Mouse (Mus musculus) CH12.LX (cell line): ENCODE measurements around the gene Krtdap. TPM values are rescaled to one million over a fixed set of nuclear protein-coding genes. Genes with fewer than 3 reads are reported as not detected.
A peak's percentile ranks its signal among the peaks of the same experiment; 100 is the strongest.
"Not testable (repeated sequence)": the region's sequence is repeated elsewhere in the genome, so short reads cannot be mapped to it uniquely, and the experiment has no call there.

Experiments
- DNase-seq: peaks from one replicate; pipeline ENCODE4 v3.0.0-alpha.2; 2013; ENCODE audit errors: extremely low read depth
- H3K27ac ChIP-seq: 2 replicates; pipeline ENCODE4 v1.5.1; 2012; ENCODE audit warnings: low read depth, mild to moderate bottlenecking, control low read depth, moderate library complexity; ENCODE audit not compliant: insufficient read depth
- H3K27me3 ChIP-seq: replicated peaks from 2 replicates; pipeline ENCODE3; 2012; ENCODE audit warnings: inconsistent platforms
- H3K36me3 ChIP-seq, 2 experiments: replicated peaks in 1 of 2; 2 replicates each; pipeline versions ENCODE3 to v1.6.1; 2012; ENCODE audit warnings: inconsistent platforms in 1 of 2, low read length in 1 of 2, mild to moderate bottlenecking in 1 of 2, mixed read lengths in 1 of 2, moderate library complexity in 1 of 2; ENCODE audit not compliant: control insufficient read depth in 1 of 2, insufficient read depth in 1 of 2
- H3K4me1 ChIP-seq, 2 experiments: 2 replicates each; pipeline ENCODE4 v1.6.1; 2012; ENCODE audit warnings: inconsistent platforms in 1 of 2, moderate library complexity in 1 of 2; ENCODE audit not compliant: insufficient read depth in 2 of 2, control insufficient read depth in 1 of 2
- H3K4me2 ChIP-seq: 2 replicates; pipeline ENCODE4 v1.6.1; 2012; ENCODE audit warnings: low read depth, mild to moderate bottlenecking, control low read depth; ENCODE audit not compliant: poor library complexity, insufficient read depth, severe bottlenecking
- H3K4me3 ChIP-seq, 3 experiments: fragments of 150-350 bp in 1 of 3; sonication (generic) in 1 of 3; replicated peaks in 1 of 3; 2 replicates each; pipeline versions ENCODE3 to v1.5.1; 2011 to 2012; ENCODE audit warnings: low read depth in 2 of 3, low read length in 2 of 3, mild to moderate bottlenecking in 2 of 3, moderate library complexity in 2 of 3, control low read depth in 1 of 3, improper control_type of control experiment in 1 of 3, inconsistent platforms in 1 of 3, mixed read lengths in 1 of 3; ENCODE audit not compliant: poor library complexity in 1 of 3
- H3K79me2 ChIP-seq: replicated peaks from 2 replicates; pipeline ENCODE4 v1.6.1; 2012; ENCODE audit warnings: mild to moderate bottlenecking, moderate library complexity; ENCODE audit not compliant: control insufficient read depth, poor library complexity, insufficient read depth, severe bottlenecking; ENCODE audit errors: extremely low read depth
- H3K9ac ChIP-seq: 2 replicates; pipeline ENCODE4 v1.6.1; 2012; ENCODE audit warnings: low read depth, mild to moderate bottlenecking, control low read depth, moderate library complexity; ENCODE audit not compliant: insufficient read depth
- H3K9me3 ChIP-seq: replicated peaks from 2 replicates; pipeline ENCODE3; 2012; ENCODE audit warnings: low read length, inconsistent platforms, mixed read lengths
- BHLHE40 ChIP-seq: IDR thresholded peaks from 2 replicates; pipeline ENCODE4 v1.6.1; 2011; ENCODE audit warnings: mild to moderate bottlenecking, low read depth, low read length, improper control_type of control experiment
- CHD2 ChIP-seq: IDR thresholded peaks from 2 replicates; pipeline ENCODE4 v1.6.1; 2011; ENCODE audit warnings: low read length, improper control_type of control experiment
- ELF1 ChIP-seq: IDR thresholded peaks from 2 replicates; pipeline ENCODE4 v1.6.1; 2014; ENCODE audit warnings: low read depth, mild to moderate bottlenecking, inconsistent platforms, low read length, improper control_type of control experiment
- EP300 ChIP-seq: IDR thresholded peaks from 2 replicates; pipeline ENCODE4 v1.6.1; 2011; ENCODE audit warnings: low read length, improper control_type of control experiment
- ETS1 ChIP-seq: conservative IDR thresholded peaks from 2 replicates; pipeline ENCODE4 v1.6.1; 2012; ENCODE audit warnings: low read depth, mild to moderate bottlenecking, inconsistent platforms, low read length, improper control_type of control experiment, moderate library complexity
- IRF4 ChIP-seq: IDR thresholded peaks from 2 replicates; pipeline ENCODE4 v1.6.1; 2014; ENCODE audit warnings: low read depth, mild to moderate bottlenecking, inconsistent platforms, low read length, improper control_type of control experiment
- KAT2A ChIP-seq: IDR thresholded peaks from 2 replicates; pipeline ENCODE4 v1.6.1; 2012; ENCODE audit warnings: low read length, improper control_type of control experiment, inconsistent platforms; ENCODE audit not compliant: insufficient replicate concordance
- MAX ChIP-seq: IDR thresholded peaks from 2 replicates; pipeline ENCODE4 v1.6.1; 2011; ENCODE audit warnings: low read length, improper control_type of control experiment
- NRF1 ChIP-seq: IDR thresholded peaks from 2 replicates; pipeline ENCODE4 v1.6.1; 2014; ENCODE audit warnings: low read depth, mild to moderate bottlenecking, inconsistent platforms, low read length, improper control_type of control experiment, moderate library complexity
- SIN3A ChIP-seq: IDR thresholded peaks from 2 replicates; pipeline ENCODE4 v1.6.1; 2012; ENCODE audit warnings: low read length, improper control_type of control experiment, inconsistent platforms
- SMC3 ChIP-seq: IDR thresholded peaks from 2 replicates; pipeline ENCODE4 v1.6.1; 2011; ENCODE audit warnings: low read depth, low read length, improper control_type of control experiment
- TBP ChIP-seq: conservative IDR thresholded peaks from 2 replicates; pipeline ENCODE4 v1.6.1; 2011; ENCODE audit warnings: low read depth, low read length, improper control_type of control experiment
- TCF12 ChIP-seq: IDR thresholded peaks from 2 replicates; pipeline ENCODE4 v1.6.1; 2014; ENCODE audit warnings: low read depth, mild to moderate bottlenecking, inconsistent platforms, low read length, improper control_type of control experiment
- ZMIZ1 ChIP-seq: IDR thresholded peaks from 2 replicates; pipeline ENCODE4 v1.6.1; 2012; ENCODE audit warnings: low read depth, mild to moderate bottlenecking, inconsistent platforms, low read length, improper control_type of control experiment
- dilution Hi-C: fragments of 300-500 bp; cut with MboI; formaldehyde crosslinking; loops from 2 replicates; pipeline ENCODE4 v1.14.3; 2020; ENCODE audit warnings: low sequenced_read_pairs; ENCODE audit not compliant: extremely low pct_unique_long_range_greater_than_20kb, extremely low pct_ligation_motif_present
- in situ Hi-C: fragments of 300-500 bp; cut with MboI; formaldehyde crosslinking; loops from 3 replicates; pipeline ENCODE4 v1.14.3; 2019; ENCODE audit warnings: low sequenced_read_pairs, low pct_ligation_motif_present, low pct_unique_long_range_greater_than_20kb, mixed read lengths
- polyA plus RNA-seq: library from polyadenylated mRNA; unstranded; fragments of >175 nt; gene quantifications from 2 replicates; pipeline ENCODE4 v1.2.1, GENCODE M21; 2012; ENCODE audit warnings: low read depth; ENCODE audit not compliant: insufficient read length
- total RNA-seq, 2 experiments: library from RNA; depleted of rRNA; stranded (reverse); fragments of 300-350 nt in 1 of 2; fragments of >200 nt in 1 of 2; gene quantifications; 2 replicates each; pipeline ENCODE4 v1.2.3; 2012 to 2014

The Krtdap gene
- total RNA-seq (2012; rRNA removed) (not detected in 2 replicates), total RNA-seq (2014; rRNA removed) (not detected in 2 replicates), polyA plus RNA-seq (not detected in 2 replicates)

- TF ChIP-seq MAX = no peak
- no peak for TF ChIP-seq ETS1
- TF ChIP-seq IRF4 = no peak
- TF ChIP-seq SMC3 = no peak
- no peak for TF ChIP-seq KAT2A
- TF ChIP-seq, all 38 proteins: peak for 0
- in situ Hi-C loops (no loop called here), dilution Hi-C loops (no loop called here)
- Histone ChIP-seq H3K4me3 (no peak within 1 kb of the TSS), H3K4me1 (peaks cover 0 to 14% of the 10 kb centered on the region in 2 experiments; a peak in 1 of 4 replicates), H3K79me2 (no peaks in the 10 kb centered on the region), H3K27ac (no peak within 1 kb of the TSS), H3K27me3 (no peaks in the 10 kb centered on the region), H3K36me3 (no peaks in the 10 kb centered on the region), H3K9me3 (no peaks in the 10 kb centered on the region), H3K9ac (no peak within 1 kb of the TSS), H3K4me2 (no peak within 1 kb of the TSS)
- no peak for DNase-seq
These were observed at the start of gene Krtdap for GRCm38 (mm10) chr7:30787377-30788022. Gene Krtdap, plus strand, starts transcription at chr7:30787896.

- H3K27me3 ChIP-seq, dilution Hi-C loops, H3K9me3 ChIP-seq, H3K4me3 ChIP-seq, in situ Hi-C loops, H3K79me2 ChIP-seq, H3K9ac ChIP-seq: not testable (repeated sequence)
- TF ChIP-seq EP300 (peak; percentile 79), CHD2 (peak; percentile 61; the same call in 1 of the 2 replicates), ETS1 (peak; percentile 49; the same call in 1 of the 2 replicates), IRF4 (peak; percentile 90), ELF1 (peak; percentile 39; the same call in 1 of the 2 replicates), BHLHE40 (peak; percentile 32; the same call in 1 of the 2 replicates), NRF1 (0 out of 2 replicates have a peak, but pooled peaks have one; percentile 3), ZMIZ1 (peak; percentile 31; the same call in 1 of the 2 replicates), TCF12 (peak; percentile 69; the same call in 1 of the 2 replicates), TBP (0 out of 2 replicates have a peak, but pooled peaks have one; percentile 17), SIN3A (peak; percentile 20; the same call in 1 of the 2 replicates)
- Histone ChIP-seq H3K4me2 (peak overlapping the region; percentile 43; the same call in 1 of the 2 replicates), H3K4me1 (peaks cover 16 to 50% of the 10 kb centered on the region in 2 experiments), H3K27ac (peak overlapping the region; percentile 79), H3K36me3 (peaks cover 0 to 21% of the 10 kb centered on the region in 2 experiments)
- peak; percentile 82 for DNase-seq
These were observed 45.1 kb upstream of the Krtdap start for GRCm38 (mm10) chr7:30742570-30742969.

- dilution Hi-C loops, H3K27me3 ChIP-seq, H3K9ac ChIP-seq, H3K9me3 ChIP-seq, H3K79me2 ChIP-seq, in situ Hi-C loops, H3K4me3 ChIP-seq: not testable (repeated sequence)
- H3K4me2 ChIP-seq = peak within 1 kb of the TSS; percentile 43; the same call in 1 of the 2 replicates
- peak; percentile 74 for DNase-seq
- H3K4me1 ChIP-seq = peaks cover 20 to 55% of the 10 kb centered on the region in 2 experiments
- H3K27ac ChIP-seq = peak within 1 kb of the TSS; percentile 79
- peaks cover 0 to 14% of the 10 kb centered on the region in 2 experiments for H3K36me3 ChIP-seq
These were observed 44.1 kb upstream of the Krtdap start, which contains the start of gene Gapdhs for GRCm38 (mm10) chr7:30743617-30744016. Gene Gapdhs, minus strand, starts transcription at chr7:30743681.
